Comparison of ENCODE assay signal across 8 mouse cellular contexts in the genomic region with DNA sequence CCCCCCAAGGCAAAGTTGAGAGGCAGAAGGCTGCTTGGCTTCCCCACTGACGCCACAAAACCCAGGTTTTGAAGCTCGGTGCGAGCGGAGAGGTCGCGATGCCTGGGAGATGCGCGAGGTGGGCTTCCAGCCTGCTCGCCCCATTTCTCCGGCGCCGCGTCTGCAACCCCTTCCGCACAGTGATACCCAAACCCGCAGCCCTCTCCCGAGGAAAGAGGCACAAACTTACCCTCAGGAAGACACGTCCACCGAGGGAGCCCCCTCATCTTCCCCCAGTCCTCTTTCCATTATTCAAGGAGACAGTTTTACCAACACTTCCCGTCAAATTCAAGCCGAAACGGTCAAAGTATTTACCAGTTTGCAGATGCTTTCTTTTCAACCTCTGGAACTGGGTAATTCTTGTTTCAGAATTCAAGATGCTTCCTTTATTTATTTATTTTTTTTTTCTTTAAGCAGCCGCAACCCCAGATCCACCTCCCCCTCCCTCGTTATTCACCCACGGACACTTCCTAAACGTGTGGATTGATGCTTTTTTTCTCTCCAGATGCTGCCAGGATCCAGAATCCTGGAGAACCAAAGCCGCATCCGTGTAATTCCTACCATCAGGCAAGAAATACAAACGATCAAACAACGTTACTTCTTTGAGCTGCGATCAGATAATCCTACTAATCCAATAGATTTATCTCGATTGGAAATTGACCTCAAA.
DNase-seq lines count a peak whose midpoint lies in the region; ATAC-seq and TF ChIP-seq lines count a peak whose summit lies in the region.

No protein-coding gene starts in this region.

- TF ChIP-seq CTCF in gastrocnemius, adult 2 months (IDR thresholded peaks at IDR 0.05) = no peak

- peak overlapping the region; percentile 56 for H3K9ac ChIP-seq in embryonic facial prominence, embryonic 14.5 days (ENCODE audit: low read depth, low read length)
- H3K9ac ChIP-seq in hindbrain, embryonic 15.5 days = peak overlapping the region; percentile 71
- H3K9ac ChIP-seq in limb, embryonic 15.5 days = peak overlapping the region; percentile 42

- WGBS in embryonic facial prominence, embryonic 14.5 days = under 1% methylated on average over 30 of the region's 31 CpGs
- WGBS in hindbrain, embryonic 15.5 days = under 1% methylated on average over 31 of the region's 31 CpGs
- 1% methylated on average over 31 of the region's 31 CpGs for WGBS in limb, embryonic 15.5 days

- H3K4me1 ChIP-seq in embryonic facial prominence, embryonic 14.5 days (ENCODE audit: control insufficient read depth, insufficient read depth, low read length) = no peaks in the 10 kb centered on the region; the same call in 1 of the 2 replicates
- peaks cover 21% of the 10 kb centered on the region for H3K4me1 ChIP-seq in hindbrain, embryonic 15.5 days (replicated peaks)
- no peaks in the 10 kb centered on the region for H3K4me1 ChIP-seq in limb, embryonic 15.5 days

- DNase-seq in gastrocnemius, adult 2 months = no peak
- DNase-seq in gastrocnemius, postnatal 25 days = no peak
- peak; percentile 19 for DNase-seq in ZHBTc4 (ENCODE audit: low read depth, low spot score)
- peak; percentile 24 for DNase-seq in embryonic facial prominence, embryonic 14.5 days (ENCODE audit: low spot score)
- peak; percentile 61 to 66 for DNase-seq in right cerebral cortex, postnatal 10 days (ENCODE audit: low spot score in 2 of 2)
- DNase-seq in gastrocnemius, postnatal 14 days = no peak

- no peaks in the 10 kb centered on the region for H3K36me3 ChIP-seq in embryonic facial prominence, embryonic 14.5 days (ENCODE audit: control insufficient read depth, insufficient read depth, low read length)
- no peaks in the 10 kb centered on the region for H3K36me3 ChIP-seq in hindbrain, embryonic 15.5 days
- no peaks in the 10 kb centered on the region for H3K36me3 ChIP-seq in limb, embryonic 15.5 days

- H3K27me3 ChIP-seq in embryonic facial prominence, embryonic 14.5 days (replicated peaks; ENCODE audit: control insufficient read depth, insufficient read depth, low read length) = no peaks in the 10 kb centered on the region
- no peaks in the 10 kb centered on the region for H3K27me3 ChIP-seq in hindbrain, embryonic 15.5 days
- H3K27me3 ChIP-seq in limb, embryonic 15.5 days = no peaks in the 10 kb centered on the region

- peak overlapping the region; percentile 69 for H3K4me2 ChIP-seq in embryonic facial prominence, embryonic 14.5 days (ENCODE audit: low read depth, low read length)
- peak overlapping the region; percentile 59 for H3K4me2 ChIP-seq in hindbrain, embryonic 15.5 days
- H3K4me2 ChIP-seq in limb, embryonic 15.5 days = peak overlapping the region; percentile 78

- H3K9me3 ChIP-seq in embryonic facial prominence, embryonic 14.5 days (ENCODE audit: control insufficient read depth, low read length) = no peaks in the 10 kb centered on the region
- H3K9me3 ChIP-seq in hindbrain, embryonic 15.5 days = no peaks in the 10 kb centered on the region
- H3K9me3 ChIP-seq in limb, embryonic 15.5 days = no peaks in the 10 kb centered on the region

- H3K27ac ChIP-seq in gastrocnemius, adult 2 months = peak overlapping the region; percentile 13; the same call in 1 of the 2 replicates
- H3K27ac ChIP-seq in embryonic facial prominence, embryonic 14.5 days (replicated peaks; ENCODE audit: low read depth, low read length) = no peak overlapping the region; the same call in 1 of the 2 replicates
- H3K27ac ChIP-seq in hindbrain, embryonic 15.5 days (replicated peaks) = peak overlapping the region; percentile 83
- peak overlapping the region; percentile 69 for H3K27ac ChIP-seq in limb, embryonic 15.5 days

- peak; percentile 59; the same call in 1 of the 2 replicates for ATAC-seq in embryonic facial prominence, embryonic 14.5 days (ENCODE audit: low read depth)
- ATAC-seq in hindbrain, embryonic 15.5 days (ENCODE audit: low FRiP score, low read depth) = peak; percentile 61; the same call in 1 of the 2 replicates
- no peak for ATAC-seq in limb, embryonic 15.5 days (ENCODE audit: insufficient number of reproducible peaks, low FRiP score, low TSS enrichment, low read depth)

- peak overlapping the region; percentile 72 for H3K4me3 ChIP-seq in gastrocnemius, adult 2 months
- H3K4me3 ChIP-seq in embryonic facial prominence, embryonic 14.5 days (ENCODE audit: low read depth, low read length) = peak overlapping the region; percentile 58
- H3K4me3 ChIP-seq in hindbrain, embryonic 15.5 days = peak overlapping the region; percentile 54
- peak overlapping the region; percentile 53 for H3K4me3 ChIP-seq in limb, embryonic 15.5 days

- intact Hi-C loops in gastrocnemius, adult 2 months (cut with DNase I) = no loop called here
- intact Hi-C loops in gastrocnemius, postnatal 14 days (cut with DNase I; ENCODE audit: low total_unique reads) = no loop called here

Comparison
In these comparisons a context has a peak if more than half of its experiments do, and no peak if none do; other contexts are left out.
1. DNase-seq: peak in ZHBTc4 (single experiment), embryonic facial prominence, embryonic 14.5 days (single experiment) and right cerebral cortex, postnatal 10 days (2 of 2); none in gastrocnemius, adult 2 months (single experiment), gastrocnemius, postnatal 25 days (single experiment) and gastrocnemius, postnatal 14 days (single experiment).
2. Peak in every context shown above with its lines, with median percentiles within 50 percentile points of each other: H3K4me3 ChIP-seq, H3K4me2 ChIP-seq and H3K9ac ChIP-seq.